Mouse (Mus musculus) heart, adult 2 months (tissue): Measurements from ENCODE around the gene Gm11214.

ENCODE experiments used
- CTCF ChIP-seq: fragments of 200-600 bp; IDR thresholded peaks from 2 replicates; pipeline ENCODE4 v1.8.1; 2022; ENCODE audit warnings: antibody characterized with exemption, mild to moderate bottlenecking, moderate library complexity
- EP300 ChIP-seq: fragments of 200-500 bp; IDR thresholded peaks from 2 replicates; pipeline ENCODE4 v1.6.1; 2011; ENCODE audit warnings: low read depth, low read length, control low read depth; ENCODE audit not compliant: insufficient read depth
- POLR2A ChIP-seq: fragments of 200-500 bp; IDR thresholded peaks from 2 replicates; pipeline ENCODE4 v1.6.1; 2011; ENCODE audit warnings: mild to moderate bottlenecking, low read depth, low read length, control low read depth; ENCODE audit not compliant: insufficient read depth

DNA sequence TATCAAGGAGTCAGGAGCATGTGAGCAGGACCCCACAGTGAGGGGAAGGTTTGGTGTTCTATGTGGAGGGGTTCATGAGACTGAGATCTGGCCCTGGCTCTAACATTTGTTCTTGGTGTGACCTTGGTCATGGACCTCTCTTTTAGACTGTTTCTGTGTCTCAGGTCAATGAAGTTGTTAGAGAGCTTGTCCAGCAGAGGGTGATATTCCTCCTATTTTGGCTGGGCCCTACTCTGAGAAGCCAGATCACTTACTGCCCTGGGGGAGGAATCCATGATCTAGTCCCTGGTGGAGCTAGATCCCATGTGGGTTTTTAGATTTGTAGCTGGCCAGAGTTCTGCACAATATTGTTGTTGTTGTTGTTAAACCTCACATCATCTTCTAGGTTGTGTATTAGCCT, 23.0 kb upstream of the Gm11214 start:
- TF ChIP-seq POLR2A (no peak), CTCF (peak; percentile 74), EP300 (no peak)
